Mouse (Mus musculus) midbrain, embryonic 12.5 days (tissue): ENCODE data around the gene Fth1. TPM values are rescaled to one million over a fixed set of nuclear protein-coding genes. Genes with fewer than 3 reads are reported as not detected.

Source experiments
- polyA plus RNA-seq: library from polyadenylated mRNA; unstranded; fragments of >200 nt; fragmentation: Nextera tagmentation; extraction: Ambion mirVana; gene quantifications from 2 replicates; pipeline ENCODE4 v1.2.1, GENCODE M21; 2016

Fth1 gene
- polyA plus RNA-seq, 1 experiment from 2014 or later: 1,421 TPM

Other genes with a start within 250 kb of the Fth1 start
- not detected in 2 replicates for gene Scgb2a2, start 133.0 kb upstream of the Fth1 start, polyA plus RNA-seq
- gene Incenp, start 81.0 kb upstream of the Fth1 start, polyA plus RNA-seq: 118 and 121 TPM in 2 replicates
- gene Best1, start 21.0 kb downstream of the Fth1 start, polyA plus RNA-seq: 1.1 TPM in 2 replicates
- 28.2 and 34.2 TPM in 2 replicates for gene Rab3il1, start 21.1 kb downstream of the Fth1 start, polyA plus RNA-seq
- 9.6 and 10.7 TPM in 2 replicates for gene Fads3, start 61.0 kb downstream of the Fth1 start, polyA plus RNA-seq
- 220 and 225 TPM in 2 replicates for gene Fads2, start 121.1 kb downstream of the Fth1 start, polyA plus RNA-seq
- 192 and 201 TPM in 2 replicates for gene Fads1, start 202.3 kb downstream of the Fth1 start, polyA plus RNA-seq
- 298 and 313 TPM in 2 replicates for gene Tmem258, start 223.4 kb downstream of the Fth1 start, polyA plus RNA-seq
- gene Fen1, start 223.6 kb downstream of the Fth1 start, polyA plus RNA-seq: 95.9 and 98.9 TPM in 2 replicates